Mouse (Mus musculus): Measurements from ENCODE around the gene Fam193a. TPM values are rescaled to one million over a fixed set of nuclear protein-coding genes. Genes with fewer than 3 reads are reported as not detected.

Fam193a gene
- total and polyA plus RNA-seq, 2 experiments from 2014 or later = 12.4 to 53.3 TPM

- no peak overlapping the region for H3K4me2 ChIP-seq (ENCODE audit: low read depth, low read length, poor library complexity, severe bottlenecking)
- ATAC-seq (ENCODE audit: low FRiP score) (no peak), DNase-seq (ENCODE audit: low spot score) (no peak)
- no peaks in the 10 kb centered on the region for H3K27me3 ChIP-seq (ENCODE audit: insufficient read depth, low read length)
- H3K4me1 ChIP-seq (ENCODE audit: insufficient read depth, low read length) = no peaks in the 10 kb centered on the region
- H3K36me3 ChIP-seq (ENCODE audit: insufficient read depth, low read length) = no peaks in the 10 kb centered on the region
- H3K4me3 ChIP-seq (ENCODE audit: low read depth, low read length) = no peak overlapping the region
- TF ChIP-seq CTCF (IDR thresholded peaks at IDR 0.05) = no peak
- H3K9ac ChIP-seq (replicated peaks; ENCODE audit: low read length, poor library complexity, severe bottlenecking) = no peak overlapping the region
- WGBS = 78% methylated on average over 5 of the region's 5 CpGs
- H3K27ac ChIP-seq (ENCODE audit: low read depth, low read length) = no peak overlapping the region
- H3K9me3 ChIP-seq (ENCODE audit: low read length) = no peaks in the 10 kb centered on the region
Observed at GRCm38 (mm10) chr5:34533066-34533465, 163.3 kb downstream of the Fam193a start.

- no peak overlapping the region for H3K9ac ChIP-seq (replicated peaks; ENCODE audit: low read length, poor library complexity, severe bottlenecking)
- H3K4me3 ChIP-seq (ENCODE audit: low read depth, low read length) = no peak overlapping the region
- no peak overlapping the region for H3K4me2 ChIP-seq (ENCODE audit: low read depth, low read length, poor library complexity, severe bottlenecking)
- no peak overlapping the region for H3K27ac ChIP-seq (ENCODE audit: low read depth, low read length)
- no peaks in the 10 kb centered on the region for H3K9me3 ChIP-seq (ENCODE audit: low read length)
- H3K4me1 ChIP-seq (ENCODE audit: insufficient read depth, low read length) = no peaks in the 10 kb centered on the region
- no peaks in the 10 kb centered on the region for H3K27me3 ChIP-seq (ENCODE audit: insufficient read depth, low read length)
- no peak for TF ChIP-seq CTCF (IDR thresholded peaks at IDR 0.05)
- no peak for ATAC-seq (ENCODE audit: low FRiP score)
- no peaks in the 10 kb centered on the region for H3K36me3 ChIP-seq (ENCODE audit: insufficient read depth, low read length)
- WGBS = 72% methylated on average over 3 of the region's 3 CpGs
- DNase-seq (ENCODE audit: low spot score) = no peak
Observed at GRCm38 (mm10) chr5:34533820-34534219, 164.1 kb downstream of the Fam193a start.

- no peak overlapping the region for H3K4me2 ChIP-seq (ENCODE audit: low read depth, low read length, poor library complexity, severe bottlenecking)
- WGBS = 78% methylated on average over 5 of the region's 5 CpGs
- H3K9ac ChIP-seq (replicated peaks; ENCODE audit: low read length, poor library complexity, severe bottlenecking) = no peak overlapping the region
- no peak overlapping the region for H3K27ac ChIP-seq (ENCODE audit: low read depth, low read length)
- no peaks in the 10 kb centered on the region for H3K4me1 ChIP-seq (ENCODE audit: insufficient read depth, low read length)
- no peaks in the 10 kb centered on the region for H3K27me3 ChIP-seq (ENCODE audit: insufficient read depth, low read length)
- H3K4me3 ChIP-seq (ENCODE audit: low read depth, low read length) = no peak overlapping the region
- no peak for TF ChIP-seq CTCF (IDR thresholded peaks at IDR 0.05)
- DNase-seq (ENCODE audit: low spot score) (no peak), ATAC-seq (ENCODE audit: low FRiP score) (no peak)
- no peaks in the 10 kb centered on the region for H3K9me3 ChIP-seq (ENCODE audit: low read length)
- no peaks in the 10 kb centered on the region for H3K36me3 ChIP-seq (ENCODE audit: insufficient read depth, low read length)
Observed at GRCm38 (mm10) chr5:34534776-34535581, 165.2 kb downstream of the Fam193a start.

GRCm38 (mm10) chr5:34535831-34536230 lies 166.1 kb downstream of the Fam193a start:
- no peak for ATAC-seq (ENCODE audit: low FRiP score)

More at GRCm38 (mm10) chr5:34535831-34536230, 166.1 kb downstream of the Fam193a start:
- Histone ChIP-seq H3K4me3 (ENCODE audit: low read depth, low read length) (no peak overlapping the region), H3K9ac (replicated peaks; ENCODE audit: low read length, poor library complexity, severe bottlenecking) (no peak overlapping the region), H3K4me2 (ENCODE audit: low read depth, low read length, poor library complexity, severe bottlenecking) (no peak overlapping the region), H3K27me3 (ENCODE audit: insufficient read depth, low read length) (no peaks in the 10 kb centered on the region), H3K9me3 (ENCODE audit: low read length) (no peaks in the 10 kb centered on the region), H3K27ac (ENCODE audit: low read depth, low read length) (no peak overlapping the region), H3K36me3 (ENCODE audit: insufficient read depth, low read length) (no peaks in the 10 kb centered on the region), H3K4me1 (ENCODE audit: insufficient read depth, low read length) (no peaks in the 10 kb centered on the region)
- no peak for TF ChIP-seq CTCF (IDR thresholded peaks at IDR 0.05)
- no peak for DNase-seq (ENCODE audit: low spot score)
- 79% methylated on average over 7 of the region's 7 CpGs for WGBS

Other genes with a start within 250 kb of the Fam193a start
- 0.05 and 0.42 TPM in 2 replicates for gene Poln, start 200.5 kb upstream of the Fam193a start, total RNA-seq (2014; rRNA removed)
- 0.67 and 0.90 TPM in 2 replicates for gene Poln, start 200.5 kb upstream of the Fam193a start, polyA plus RNA-seq (2015; fragmentation: Nextera tagmentation; extraction: Ambion mirVana)
- 7.6 and 9.9 TPM in 2 replicates for gene Haus3, start 200.4 kb upstream of the Fam193a start, total RNA-seq (2014; rRNA removed)
- 8.2 and 10.3 TPM in 2 replicates for gene Haus3, start 200.4 kb upstream of the Fam193a start, polyA plus RNA-seq (2015; fragmentation: Nextera tagmentation; extraction: Ambion mirVana)
- gene Mxd4, start 182.2 kb upstream of the Fam193a start, total RNA-seq (2014; rRNA removed) = 87.3 and 90.2 TPM in 2 replicates
- 16.7 and 18.7 TPM in 2 replicates for gene Mxd4, start 182.2 kb upstream of the Fam193a start, polyA plus RNA-seq (2015; fragmentation: Nextera tagmentation; extraction: Ambion mirVana)
- 6.1 and 10.0 TPM in 2 replicates for gene Zfyve28, start 81.5 kb upstream of the Fam193a start, total RNA-seq (2014; rRNA removed)
- 2.9 and 3.0 TPM in 2 replicates for gene Zfyve28, start 81.5 kb upstream of the Fam193a start, polyA plus RNA-seq (2015; fragmentation: Nextera tagmentation; extraction: Ambion mirVana)
- 0.24 and 2.1 TPM in 2 replicates for gene Cfap99, start 81.3 kb upstream of the Fam193a start, total RNA-seq (2014; rRNA removed)
- 0.12 and 0.37 TPM in 2 replicates for gene Cfap99, start 81.3 kb upstream of the Fam193a start, polyA plus RNA-seq (2015; fragmentation: Nextera tagmentation; extraction: Ambion mirVana)
- 95.2 and 129 TPM in 2 replicates for gene Rnf4, start 33.6 kb upstream of the Fam193a start, total RNA-seq (2014; rRNA removed)
- gene Rnf4, start 33.6 kb upstream of the Fam193a start, polyA plus RNA-seq (2015; fragmentation: Nextera tagmentation; extraction: Ambion mirVana) = 124 TPM in 2 replicates
- 10.3 and 12.8 TPM in 2 replicates for gene Tnip2, start 144.1 kb downstream of the Fam193a start, total RNA-seq (2014; rRNA removed)
- 12.6 and 13.6 TPM in 2 replicates for gene Tnip2, start 144.1 kb downstream of the Fam193a start, polyA plus RNA-seq (2015; fragmentation: Nextera tagmentation; extraction: Ambion mirVana)
- gene Sh3bp2, start 155.9 kb downstream of the Fam193a start, total RNA-seq (2014; rRNA removed) = 35.5 and 44.1 TPM in 2 replicates
- gene Sh3bp2, start 155.9 kb downstream of the Fam193a start, polyA plus RNA-seq (2015; fragmentation: Nextera tagmentation; extraction: Ambion mirVana) = 17.6 and 20.3 TPM in 2 replicates
- 284 and 301 TPM in 2 replicates for gene Add1, start 203.7 kb downstream of the Fam193a start, total RNA-seq (2014; rRNA removed)
- gene Add1, start 203.7 kb downstream of the Fam193a start, polyA plus RNA-seq (2015; fragmentation: Nextera tagmentation; extraction: Ambion mirVana) = 161 and 166 TPM in 2 replicates